Mouse (Mus musculus) left cerebral cortex, adult 18-20 months (tissue): Measurements from ENCODE around the gene Aff1. TPM values are rescaled to one million over a fixed set of nuclear protein-coding genes. Genes with fewer than 3 reads are reported as not detected.

Source experiments
- DNase-seq, 2 experiments: peaks; one replicate each; pipeline ENCODE4 v3.0.0; 2021 to 2022; ENCODE audit warnings: low spot score in 2 of 2, mixed read lengths in 1 of 2
- total RNA-seq, 2 experiments: library from RNA; stranded (reverse); gene quantifications; 2 replicates each; pipeline ENCODE4 v1.2.3; 2021

Aff1 gene
- total RNA-seq, 2 experiments from 2014 or later = 13.3 to 15.4 TPM

DNA sequence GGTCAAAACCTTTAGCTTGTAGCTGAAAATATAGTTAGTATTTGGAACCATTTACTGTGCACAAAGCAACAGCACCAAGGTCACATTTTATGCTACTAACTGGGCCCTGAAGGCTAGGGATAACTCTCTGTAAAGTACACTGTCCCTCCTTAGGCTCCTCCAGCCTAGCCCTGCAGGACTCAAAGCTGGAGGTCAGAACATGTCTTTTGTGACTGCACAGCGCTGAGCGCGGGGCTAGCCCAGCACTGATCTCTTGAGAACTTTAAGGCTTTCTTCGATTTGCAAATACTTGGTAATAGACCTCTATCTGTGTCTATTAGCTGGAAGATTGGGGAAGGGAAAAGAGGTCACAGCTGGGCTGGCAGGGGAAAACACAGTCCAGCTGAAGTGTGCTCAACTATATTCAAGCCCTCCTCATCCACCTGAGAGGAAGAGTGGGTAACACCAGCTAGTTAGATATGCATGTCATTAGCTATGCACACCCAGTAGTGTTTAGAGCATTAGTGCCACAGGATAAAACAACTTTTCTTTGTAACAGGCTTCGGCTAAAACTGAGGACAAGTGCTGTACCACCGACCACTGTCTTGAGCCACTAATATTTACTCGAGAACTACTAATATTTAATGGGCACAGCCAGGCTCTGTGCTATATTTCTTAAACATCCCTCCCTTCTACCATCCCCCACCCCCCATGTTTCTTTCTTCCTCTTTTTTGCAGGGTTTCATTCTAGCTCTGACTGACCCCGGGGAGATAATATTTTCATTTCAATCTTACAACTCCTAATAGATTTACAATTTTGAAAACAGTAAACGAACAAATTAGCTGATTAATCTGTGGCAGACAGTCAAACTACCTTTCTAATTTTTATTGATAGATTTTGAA is 33.3 kb downstream of the Aff1 start:
- no peak for DNase-seq

DNA sequence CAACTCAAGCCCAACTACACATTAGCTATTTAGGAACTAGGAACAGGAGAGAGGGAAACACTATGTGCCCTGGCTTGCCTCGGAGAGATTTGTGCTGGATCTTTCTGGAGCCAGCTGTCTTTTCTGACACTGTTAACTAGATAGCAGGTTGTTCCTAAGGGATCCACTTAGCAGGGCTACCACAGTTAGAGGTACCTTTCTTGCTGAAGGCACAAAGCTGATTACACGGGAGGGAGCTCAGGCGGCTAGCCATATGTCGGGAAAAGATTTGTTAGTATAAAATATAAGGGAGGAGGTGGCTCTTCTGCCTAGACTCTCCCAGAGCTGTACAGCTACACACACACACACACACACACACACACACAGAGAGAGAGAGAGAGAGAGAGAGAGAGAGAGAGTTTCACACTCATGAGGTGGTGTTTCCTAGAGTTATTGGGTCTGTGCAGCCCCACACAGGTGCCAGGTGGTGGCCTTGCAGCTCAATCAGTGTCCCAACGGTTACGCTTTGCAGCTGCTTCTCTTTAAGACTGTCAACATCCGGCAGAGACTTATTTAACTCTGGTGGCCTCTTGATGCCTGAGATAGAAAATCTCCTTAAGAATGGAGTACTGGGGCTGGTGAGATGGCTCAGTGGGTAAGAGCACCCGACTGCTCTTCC is 34.2 kb downstream of the Aff1 start:
- no peak for DNase-seq

DNA sequence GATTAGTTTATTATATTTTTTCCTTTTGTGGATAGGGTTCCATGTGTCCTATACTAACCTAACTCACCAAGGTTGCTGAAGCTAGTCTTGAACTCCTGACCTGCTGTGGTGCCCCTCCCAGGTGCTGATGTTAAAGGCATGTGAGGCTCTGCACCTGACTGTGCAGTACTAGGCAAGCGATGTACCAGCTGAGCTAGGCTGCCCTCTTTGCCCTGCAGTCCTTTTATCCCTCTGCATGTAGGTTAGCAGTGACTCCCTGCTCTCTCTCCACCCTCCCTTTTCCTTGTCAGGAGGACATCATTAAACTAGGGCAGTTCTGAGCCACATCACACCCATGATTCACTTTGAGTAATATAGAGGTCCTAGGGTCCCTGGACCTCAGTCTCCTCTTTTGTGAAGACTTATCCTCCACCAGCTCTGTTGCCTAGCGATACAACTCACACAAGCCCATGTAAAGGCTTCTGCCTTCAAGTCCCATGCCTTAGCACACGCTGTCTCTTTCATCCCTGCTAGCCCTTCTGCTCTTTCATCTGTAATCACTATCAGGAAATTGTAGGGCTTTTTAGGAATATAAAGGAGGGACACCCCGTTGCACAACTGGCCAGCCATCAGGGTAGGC is 35.7 kb downstream of the Aff1 start:
- DNase-seq = no peak

DNA sequence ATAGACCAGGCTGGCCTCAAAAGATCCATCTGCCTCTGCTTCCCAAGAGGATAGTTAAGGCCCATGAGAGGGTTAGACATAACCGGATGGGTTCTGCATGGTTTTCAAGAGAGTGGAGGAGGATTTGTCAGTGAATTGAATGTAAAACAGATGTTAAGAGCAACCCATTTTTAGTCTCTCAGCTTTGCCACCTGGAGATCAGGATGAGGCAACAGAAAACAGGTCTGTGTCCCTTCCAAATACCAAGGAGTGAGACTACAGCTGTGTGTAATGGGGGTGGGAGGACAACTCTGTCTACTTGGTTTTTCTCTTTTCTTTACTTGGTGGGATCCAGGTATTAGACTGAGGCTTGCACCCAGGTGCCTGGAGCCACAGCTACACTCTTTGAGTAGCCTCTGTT is 37.1 kb downstream of the Aff1 start:
- no peak for DNase-seq

DNA sequence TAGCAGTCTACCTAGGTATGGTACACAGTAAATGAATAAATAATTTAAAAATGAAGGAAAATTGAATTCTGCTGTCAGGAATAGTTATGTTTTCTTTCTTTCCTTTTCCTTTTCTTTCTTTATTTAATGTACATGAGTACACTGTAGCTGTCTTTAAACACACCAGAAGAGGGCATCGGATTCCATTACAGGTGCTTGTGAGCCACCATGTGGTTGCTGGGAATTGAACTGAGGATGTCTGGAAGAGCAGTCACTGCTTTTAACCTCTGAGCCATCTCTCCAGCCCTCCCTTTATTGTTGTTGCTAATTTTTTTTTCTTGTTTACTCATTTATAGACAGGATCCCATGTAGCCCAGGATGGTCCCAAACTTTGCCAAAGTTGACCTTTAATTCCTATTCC is 38.0 kb downstream of the Aff1 start:
- no peak for DNase-seq

DNA sequence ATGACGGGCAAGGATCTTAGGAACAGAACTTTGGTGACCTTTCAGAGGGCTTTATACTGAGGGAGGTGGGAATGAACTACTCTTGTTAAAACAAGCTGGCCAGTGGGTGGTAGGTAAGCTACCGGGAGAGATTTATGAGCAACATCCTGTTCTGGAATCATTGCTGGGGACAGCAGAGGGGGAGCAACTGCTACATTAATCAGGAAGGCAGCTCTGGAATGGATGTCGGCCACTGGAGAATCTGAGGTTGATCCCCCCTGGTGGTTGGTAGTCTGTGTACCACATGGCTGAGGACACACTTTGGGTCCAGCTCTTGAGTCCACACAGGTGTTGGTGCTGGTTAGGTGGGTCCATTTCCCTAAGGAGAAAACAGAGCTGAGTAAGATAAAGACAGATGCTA is 38.6 kb downstream of the Aff1 start:
- no peak for DNase-seq

DNA sequence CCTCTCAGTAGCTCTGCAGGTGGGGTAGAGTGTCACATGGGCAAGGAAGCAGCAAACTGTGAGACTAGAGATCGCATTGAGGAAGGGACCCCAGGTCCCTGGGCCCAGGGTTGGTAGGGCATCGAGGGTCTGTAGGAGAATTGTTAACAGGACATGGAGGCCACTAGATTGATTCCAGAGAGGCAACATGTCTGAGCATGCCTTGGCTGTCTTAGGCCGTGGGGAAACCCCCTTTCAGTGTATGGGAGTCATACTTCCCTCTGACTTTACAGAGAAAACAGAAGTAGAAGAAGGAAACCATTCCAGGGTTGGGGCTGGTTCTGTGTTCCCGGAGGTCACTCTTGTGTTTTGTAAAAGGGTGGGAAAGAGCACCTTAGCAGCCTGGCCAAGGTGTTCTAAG is 40.4 kb downstream of the Aff1 start:
- DNase-seq = no peak

DNA sequence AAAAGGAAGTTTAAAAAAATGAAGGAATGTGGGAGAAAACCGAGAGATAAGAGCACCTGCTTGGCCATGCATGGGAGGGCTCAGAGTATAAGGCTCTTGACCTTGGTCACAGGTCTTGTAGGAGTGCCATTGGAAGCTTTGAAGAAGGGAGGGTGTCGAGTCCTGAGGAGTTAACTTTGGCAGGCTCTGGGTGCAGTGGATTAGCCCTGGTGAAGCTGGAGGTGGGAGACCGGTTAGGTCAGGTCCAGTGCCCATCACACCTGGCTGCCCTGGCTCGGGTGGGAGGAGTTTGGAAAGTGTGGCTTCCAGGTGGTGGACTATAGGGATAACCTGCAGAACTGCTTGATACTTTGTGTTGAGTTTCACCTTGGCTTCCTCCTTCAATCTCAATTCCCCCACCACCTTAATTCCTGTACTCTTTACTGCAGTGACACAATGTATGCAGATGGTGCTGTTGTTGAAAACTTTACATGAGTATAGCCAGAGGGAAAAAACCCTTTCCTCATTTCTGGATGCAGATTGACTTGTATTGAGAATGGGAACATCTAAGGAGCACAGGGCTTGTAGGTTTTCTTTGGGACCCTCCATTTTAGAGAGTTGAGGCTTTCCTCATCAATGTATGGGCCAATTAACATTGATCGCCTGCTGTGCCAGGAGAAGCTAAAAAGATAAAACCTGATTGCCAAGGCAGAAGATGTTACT is 43.4 kb downstream of the Aff1 start:
- no peak for DNase-seq

DNA sequence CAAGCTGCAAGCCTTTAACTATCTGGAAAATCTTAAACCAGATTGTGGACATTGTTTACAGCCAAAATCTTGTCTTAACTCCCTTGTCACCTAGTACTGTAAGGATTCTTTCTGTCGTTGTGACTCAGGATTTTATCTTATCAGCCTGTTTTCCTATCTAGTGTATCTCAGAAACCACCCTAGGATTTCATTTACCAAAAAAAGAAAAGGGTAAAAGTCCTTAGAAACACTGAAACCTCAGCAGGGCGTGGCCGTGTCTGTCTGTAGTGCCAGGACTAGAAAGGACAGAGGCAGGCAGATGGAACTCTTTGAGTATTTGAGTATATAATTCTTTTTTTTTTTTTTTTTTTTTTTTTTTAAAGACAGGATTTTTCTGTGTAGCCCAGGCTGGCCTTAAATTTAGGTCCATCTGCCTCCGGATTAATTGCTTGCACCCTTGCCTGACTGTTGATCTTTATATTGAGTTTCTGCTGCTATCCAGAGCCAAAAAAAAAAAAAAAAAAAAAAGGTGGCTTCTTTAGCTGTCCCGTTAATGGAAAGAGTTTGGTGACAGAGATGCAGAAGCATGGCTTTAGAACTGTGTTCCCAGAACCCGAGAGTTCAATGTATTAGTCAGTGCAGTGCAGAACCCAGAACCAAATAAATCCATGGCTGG is 44.5 kb downstream of the Aff1 start:
- no peak for DNase-seq

DNA sequence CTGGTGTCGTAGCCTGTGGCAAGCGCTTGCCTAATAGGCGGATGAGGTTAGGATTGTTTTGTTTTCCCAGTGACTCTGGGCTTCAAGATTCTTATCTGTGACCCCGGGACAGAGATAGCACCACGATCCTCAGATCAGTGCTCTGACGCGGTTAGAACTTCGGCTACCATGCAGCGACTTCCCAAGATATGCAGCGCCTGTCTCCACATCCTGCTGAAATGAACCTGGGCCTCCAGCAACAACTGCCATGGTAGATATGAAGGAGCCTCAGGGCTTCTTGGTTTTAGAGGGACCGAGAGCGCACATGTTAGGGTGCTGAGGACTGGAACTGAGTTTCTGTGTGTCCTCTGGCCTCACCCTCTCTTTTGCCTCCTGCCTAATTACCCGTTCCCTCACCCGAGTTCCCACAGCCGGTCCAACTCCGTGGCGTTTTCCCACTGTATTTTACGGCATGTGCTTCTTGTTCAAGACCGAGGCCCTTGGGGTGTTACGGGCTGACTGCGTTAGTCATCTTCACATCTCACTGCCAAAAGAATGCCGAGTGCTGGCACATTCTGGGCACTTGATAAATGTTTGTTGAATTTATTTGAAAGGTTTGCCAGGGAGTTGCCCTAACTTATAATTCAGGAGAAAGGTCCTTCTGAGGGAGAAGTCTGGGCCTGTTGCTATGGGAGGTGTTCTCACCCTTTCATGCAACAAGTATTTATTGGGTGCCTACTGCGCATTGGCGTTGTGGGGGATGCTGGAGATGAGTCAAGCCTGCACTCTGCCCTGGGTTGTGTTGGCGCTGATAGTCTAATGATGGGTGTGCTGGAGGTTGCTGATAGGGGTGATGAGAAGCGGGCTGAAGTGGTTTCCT is 45.3 kb downstream of the Aff1 start:
- DNase-seq = no peak

DNA sequence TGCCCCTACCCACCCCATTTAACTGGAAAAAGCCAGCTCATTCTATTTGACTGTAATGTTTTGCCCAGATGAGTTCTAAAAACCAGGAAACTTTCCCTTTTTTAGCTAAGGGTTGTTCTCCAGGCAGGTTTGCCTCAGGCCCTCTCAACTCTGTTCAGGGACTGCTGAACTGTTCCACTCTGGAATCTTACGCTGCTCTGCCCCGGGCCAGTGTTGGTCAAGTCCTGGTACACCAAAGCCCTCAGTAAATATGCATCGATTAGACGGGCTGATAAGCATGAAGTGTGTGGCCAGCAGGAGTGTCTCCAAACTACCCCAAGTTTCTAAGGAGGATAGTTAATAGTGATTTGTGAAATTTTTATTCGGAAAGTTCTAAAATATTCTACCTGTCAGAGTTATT is 46.3 kb downstream of the Aff1 start:
- DNase-seq = no peak

DNA sequence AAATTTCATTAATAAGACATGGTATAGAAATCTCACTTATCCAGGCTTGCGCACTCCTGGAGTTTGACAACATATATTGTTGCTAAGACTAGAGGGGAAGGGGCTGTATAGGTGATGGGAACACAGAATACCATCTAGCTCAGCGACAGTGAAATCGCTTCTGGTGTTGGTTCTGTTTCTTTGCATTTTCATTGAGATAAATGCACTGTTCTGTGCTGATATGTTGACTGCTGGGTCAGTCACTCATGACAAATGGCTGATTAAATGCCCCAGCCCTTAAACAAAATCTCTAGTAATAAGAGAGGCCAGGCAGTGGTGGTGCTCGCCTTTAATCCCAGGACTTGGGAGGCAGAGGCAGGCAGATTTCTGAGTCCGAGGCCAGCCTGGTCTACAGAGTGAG is 47.0 kb downstream of the Aff1 start:
- no peak for DNase-seq

DNA sequence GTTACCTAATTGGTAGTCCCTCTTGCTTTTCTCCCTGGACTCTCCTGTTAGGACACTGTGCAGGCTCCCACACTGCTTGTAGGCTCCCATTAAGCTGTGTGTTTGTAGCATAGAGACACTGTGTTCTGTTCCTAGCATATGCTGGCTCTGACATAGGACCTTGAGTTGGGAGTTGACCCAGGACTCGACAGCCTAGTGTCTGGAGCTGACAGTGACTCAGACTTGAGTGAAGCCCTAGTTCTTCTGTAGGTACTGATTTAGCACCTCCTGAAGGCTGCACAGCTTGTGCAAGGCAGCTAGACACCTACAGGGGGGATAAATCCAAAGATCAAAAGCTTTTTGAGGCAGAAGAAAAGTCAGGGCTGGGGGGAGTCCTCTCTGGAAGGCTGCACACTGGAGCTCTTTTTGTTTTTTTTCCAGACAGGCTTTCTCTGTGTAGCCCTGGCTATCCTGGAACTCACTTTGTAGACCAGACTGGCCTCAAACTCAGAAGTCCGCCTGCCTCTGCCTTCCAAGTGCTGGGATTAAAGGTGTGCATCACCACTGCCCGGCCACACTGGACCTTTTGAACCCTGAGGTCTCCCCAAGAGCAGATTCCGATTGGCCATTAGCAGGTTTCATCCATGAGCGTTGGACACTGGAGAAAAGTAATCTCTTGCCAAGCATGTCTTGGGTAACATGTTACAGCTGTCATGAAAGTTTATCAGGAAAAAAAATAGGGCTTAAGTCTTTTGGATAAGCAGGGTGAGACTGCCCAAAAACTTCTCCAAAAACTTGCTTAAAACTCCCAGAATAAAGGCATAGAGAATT is 48.1 kb downstream of the Aff1 start:
- no peak for DNase-seq

DNA sequence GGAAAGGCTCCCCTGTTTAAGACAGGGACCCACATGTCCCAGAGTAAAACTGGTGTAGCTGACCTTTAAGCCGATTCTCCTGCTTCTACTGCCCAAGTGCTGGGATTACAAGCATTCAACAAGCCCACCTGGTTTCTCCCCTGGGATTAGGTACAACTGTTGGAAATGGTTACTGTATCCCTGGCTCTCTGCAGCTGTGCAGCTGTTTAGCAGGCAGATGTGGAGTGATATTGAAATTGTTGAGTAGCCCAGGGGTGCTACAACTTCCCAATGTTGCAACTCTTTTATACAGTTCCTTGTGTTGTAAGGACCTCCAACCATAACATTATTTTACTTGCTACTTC is 48.7 kb downstream of the Aff1 start:
- no peak for DNase-seq

DNA sequence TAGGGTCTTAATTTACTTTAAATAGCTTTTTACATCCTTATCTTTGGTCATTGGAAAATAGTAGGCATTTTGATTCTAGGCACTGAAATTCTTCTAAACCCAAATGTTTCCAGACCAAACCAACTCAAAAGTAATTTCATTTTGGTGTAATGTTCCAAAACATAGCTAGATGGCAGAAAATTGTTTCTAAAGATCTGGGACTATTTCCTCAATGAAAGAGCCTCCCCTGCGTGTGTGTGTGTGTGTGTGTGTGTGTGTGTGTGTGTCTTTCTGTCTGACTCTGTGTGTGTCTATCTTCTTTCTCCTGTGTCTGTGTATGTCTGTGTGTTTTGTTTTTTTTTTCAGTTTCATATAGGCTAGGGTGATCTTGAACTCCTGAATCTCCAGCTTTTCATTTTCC is 49.3 kb downstream of the Aff1 start:
- no peak for DNase-seq

DNA sequence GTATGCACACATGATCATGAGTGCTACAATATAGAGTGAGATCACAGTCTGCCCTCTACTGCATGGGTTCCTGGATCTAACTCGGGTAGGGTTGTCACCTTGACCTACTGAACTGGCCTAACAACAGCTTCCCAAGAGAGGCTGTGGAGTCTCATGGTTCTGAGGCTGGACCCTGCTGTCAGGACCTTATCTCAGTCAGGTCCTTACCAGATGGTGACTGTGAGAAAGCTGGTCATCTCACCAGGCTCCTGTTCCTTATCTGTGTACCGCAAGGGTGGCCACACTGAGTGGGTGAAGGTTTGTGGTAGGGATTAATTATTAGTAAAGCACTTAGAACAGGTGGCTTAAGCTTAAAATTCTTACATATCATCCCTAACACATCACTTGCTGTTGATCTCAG is 49.8 kb downstream of the Aff1 start:
- no peak for DNase-seq

DNA sequence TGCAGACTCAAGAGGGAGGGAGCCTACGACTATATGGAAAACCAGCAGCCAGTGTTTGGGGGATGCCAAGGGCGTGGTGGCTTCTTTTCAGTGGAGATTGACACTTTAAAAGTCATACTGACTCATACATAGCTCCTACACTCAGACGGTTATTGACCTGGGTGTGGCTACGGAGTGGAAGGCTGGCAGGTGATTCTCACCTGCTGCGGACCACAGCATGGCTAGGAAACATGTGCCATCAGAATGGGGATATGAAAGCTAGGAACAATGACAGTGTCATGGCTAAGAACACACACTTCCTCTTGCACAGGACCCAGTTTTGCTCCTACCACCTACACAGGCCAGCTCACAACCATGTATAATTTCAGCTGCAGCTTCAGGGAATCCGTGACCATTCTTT is 52.4 kb downstream of the Aff1 start:
- DNase-seq = no peak

DNA sequence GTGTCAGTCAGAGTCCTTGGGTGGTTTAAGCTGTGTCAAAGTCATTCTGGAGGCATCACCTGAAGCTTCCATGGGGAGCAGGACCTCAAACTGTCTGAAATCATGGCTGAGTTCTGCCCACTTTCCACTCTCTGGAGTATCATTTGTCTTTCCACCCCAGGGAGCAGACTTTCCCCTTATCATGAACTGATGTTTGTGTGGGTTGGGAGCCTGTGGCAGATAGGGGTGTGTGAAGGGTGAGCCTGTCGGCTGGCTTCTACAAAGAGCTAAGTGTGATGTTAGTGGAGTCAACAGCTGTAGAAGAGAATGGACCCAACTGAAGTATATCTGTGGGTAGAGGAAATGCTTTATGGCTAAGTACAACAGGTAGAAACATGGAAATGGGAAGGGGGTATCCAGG is 53.5 kb downstream of the Aff1 start:
- no peak for DNase-seq

DNA sequence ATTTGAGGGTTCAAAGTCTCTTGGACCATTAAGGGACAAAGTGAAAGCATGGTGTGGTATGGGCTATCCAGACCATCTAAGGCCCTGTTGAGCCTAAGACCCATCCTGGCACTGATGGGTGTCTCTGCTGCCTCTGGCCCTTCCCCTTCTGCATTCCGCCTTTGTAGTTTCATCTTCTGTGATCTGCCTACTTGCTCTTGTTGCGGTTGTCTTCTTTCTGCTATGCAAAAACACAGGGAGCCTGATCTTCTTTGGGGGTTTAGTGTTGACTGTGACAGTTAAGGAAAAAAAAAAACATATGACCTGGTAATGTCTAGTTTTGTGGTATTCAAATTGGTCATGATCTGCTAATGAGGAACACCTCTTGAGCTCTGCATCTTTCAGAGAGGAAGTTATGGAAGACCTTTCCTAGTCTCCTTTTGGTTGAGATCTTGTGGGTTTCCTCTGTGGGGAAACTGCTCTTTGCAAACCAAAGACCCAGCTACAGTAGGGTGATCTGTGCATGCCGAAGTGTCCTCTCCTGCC is 54.4 kb downstream of the Aff1 start:
- no peak for DNase-seq
